Mouse (Mus musculus): ENCODE measurements around the gene Itgb7. TPM values are rescaled to one million over a fixed set of nuclear protein-coding genes. Genes with fewer than 3 reads are reported as not detected.

Itgb7 gene
- total RNA-seq, 4 experiments from 2014 or later: 0.23 to 2.9 (median 1.7) TPM

- DNase-seq (ENCODE audit: low spot score in 2 of 2): no peak
Observed at GRCm38 (mm10) chr15:102195373-102195772, 36.4 kb downstream of the Itgb7 start.

- no peak for DNase-seq (ENCODE audit: low spot score in 2 of 2)
Observed at GRCm38 (mm10) chr15:102194439-102194838, 37.3 kb downstream of the Itgb7 start.

GRCm38 (mm10) chr15:102193652-102194051 lies 38.1 kb downstream of the Itgb7 start:
- no peak for DNase-seq (ENCODE audit: low spot score in 2 of 2)

GRCm38 (mm10) chr15:102192820-102193386 lies 38.8 kb downstream of the Itgb7 start:
- no peak for DNase-seq (ENCODE audit: low spot score in 2 of 2)

GRCm38 (mm10) chr15:102192271-102192812 lies 39.4 kb downstream of the Itgb7 start:
- no peak for DNase-seq (ENCODE audit: low spot score in 2 of 2)

- no peak for DNase-seq (ENCODE audit: low spot score in 2 of 2)
Observed at GRCm38 (mm10) chr15:102191699-102192098, 40.0 kb downstream of the Itgb7 start.

- no peak for DNase-seq (ENCODE audit: low spot score in 2 of 2)
Observed at GRCm38 (mm10) chr15:102188883-102189282, 42.9 kb downstream of the Itgb7 start.

- no peak for DNase-seq (ENCODE audit: low spot score in 2 of 2)
Observed at GRCm38 (mm10) chr15:102188096-102188495, 43.6 kb downstream of the Itgb7 start.

- no peak for DNase-seq (ENCODE audit: low spot score in 2 of 2)
Observed at GRCm38 (mm10) chr15:102186239-102186638, 45.5 kb downstream of the Itgb7 start.

GRCm38 (mm10) chr15:102183076-102183475 lies 48.7 kb downstream of the Itgb7 start:
- no peak for DNase-seq (ENCODE audit: low spot score in 2 of 2)

- no peak for DNase-seq (ENCODE audit: low spot score in 2 of 2)
Observed at GRCm38 (mm10) chr15:102179924-102180323, 51.8 kb downstream of the Itgb7 start.

GRCm38 (mm10) chr15:102179106-102179505 lies 52.6 kb downstream of the Itgb7 start:
- DNase-seq (ENCODE audit: low spot score in 2 of 2): no peak

GRCm38 (mm10) chr15:102178279-102178678 lies 53.5 kb downstream of the Itgb7 start:
- peak; percentile 33 to 66 for DNase-seq (ENCODE audit: low spot score in 2 of 2)

GRCm38 (mm10) chr15:102177417-102177816 lies 54.3 kb downstream of the Itgb7 start:
- no peak for DNase-seq (ENCODE audit: low spot score in 2 of 2)

- no peak for DNase-seq (ENCODE audit: low spot score in 2 of 2)
Observed at GRCm38 (mm10) chr15:102176571-102177316, 55.0 kb downstream of the Itgb7 start.

GRCm38 (mm10) chr15:102175736-102176319 lies 55.9 kb downstream of the Itgb7 start:
- DNase-seq (ENCODE audit: low spot score in 2 of 2): no peak

- DNase-seq (ENCODE audit: low spot score in 2 of 2): no peak
Observed at GRCm38 (mm10) chr15:102173581-102173980, 58.2 kb downstream of the Itgb7 start.

- DNase-seq (ENCODE audit: low spot score in 2 of 2): no peak
Observed at GRCm38 (mm10) chr15:102169064-102169463, 62.7 kb downstream of the Itgb7 start.

- no peak for DNase-seq (ENCODE audit: low spot score in 2 of 2)
Observed at GRCm38 (mm10) chr15:102167620-102168021, 64.1 kb downstream of the Itgb7 start.

Measured in left cerebral cortex, adult 8-10 months (tissue).